Mouse (Mus musculus): ENCODE measurements around the gene Slc27a1. TPM values are rescaled to one million over a fixed set of nuclear protein-coding genes. Genes with fewer than 3 reads are reported as not detected.

The Slc27a1 gene
- total RNA-seq, 1 experiment from 2014 or later, result 91.6 TPM

- DNase-seq, result no peak
These were observed 56.4 kb downstream of the Slc27a1 start for GRCm38 (mm10) chr8:71625088-71625487.

GRCm38 (mm10) chr8:71626753-71627152 is 58.1 kb downstream of the Slc27a1 start:
- DNase-seq, result no peak

GRCm38 (mm10) chr8:71627265-71628099 is 58.8 kb downstream of the Slc27a1 start:
- DNase-seq, result peak; percentile 31

GRCm38 (mm10) chr8:71628396-71629095 is 59.9 kb downstream of the Slc27a1 start:
- peak; percentile 52 for DNase-seq

GRCm38 (mm10) chr8:71629096-71629697 is 60.5 kb downstream of the Slc27a1 start:
- peak; percentile 98 for DNase-seq

GRCm38 (mm10) chr8:71629781-71630212 is 61.1 kb downstream of the Slc27a1 start:
- DNase-seq, result peak; percentile 67

- no peak for DNase-seq
These were observed 62.1 kb downstream of the Slc27a1 start for GRCm38 (mm10) chr8:71630761-71631160.

- DNase-seq, result no peak
These were observed 63.2 kb downstream of the Slc27a1 start for GRCm38 (mm10) chr8:71631897-71632296.

- DNase-seq, result peak; percentile 88
These were observed 64.5 kb downstream of the Slc27a1 start for GRCm38 (mm10) chr8:71633164-71633563.

- peak; percentile 83 for DNase-seq
These were observed 65.4 kb downstream of the Slc27a1 start for GRCm38 (mm10) chr8:71633981-71634667.

Small RNAs within 50 kb of the gene (microRNA-seq; reads per million reads assigned to microRNA genes)
- 0.38 to 0.85 reads per million in 2 experiments for gene Mir6769b

Other genes starting within 250 kb of the Slc27a1 start
- 165 and 179 TPM in 2 replicates for gene Use1, start 202.0 kb upstream of the Slc27a1 start, total RNA-seq (2021)
- 17.4 and 17.9 TPM in 2 replicates for gene Ocel1, start 197.6 kb upstream of the Slc27a1 start, total RNA-seq (2021)
- gene Nr2f6, start 186.9 kb upstream of the Slc27a1 start, total RNA-seq (2021), result 61.1 and 65.7 TPM in 2 replicates
- gene Ushbp1, start 173.1 kb upstream of the Slc27a1 start, total RNA-seq (2021), result 30.9 and 37.6 TPM in 2 replicates
- gene Babam1, start 172.0 kb upstream of the Slc27a1 start, total RNA-seq (2021), result 85.5 and 88.4 TPM in 2 replicates
- 5.8 and 6.9 TPM in 2 replicates for gene Ankle1, start 162.9 kb upstream of the Slc27a1 start, total RNA-seq (2021)
- 43.3 and 44.7 TPM in 2 replicates for gene Abhd8, start 105.2 kb upstream of the Slc27a1 start, total RNA-seq (2021)
- 145 and 164 TPM in 2 replicates for gene Mrpl34, start 103.9 kb upstream of the Slc27a1 start, total RNA-seq (2021)
- gene Dda1, start 99.7 kb upstream of the Slc27a1 start, total RNA-seq (2021), result 54.4 and 57.8 TPM in 2 replicates
- gene Ano8, start 82.9 kb upstream of the Slc27a1 start, total RNA-seq (2021), result 14.8 and 17.2 TPM in 2 replicates
- 20.0 and 21.5 TPM in 2 replicates for gene Gtpbp3, start 80.8 kb upstream of the Slc27a1 start, total RNA-seq (2021)
- 116 and 123 TPM in 2 replicates for gene Plvap, start 57.1 kb upstream of the Slc27a1 start, total RNA-seq (2021)
- not detected in 2 replicates for gene Ccdc194, start 43.2 kb upstream of the Slc27a1 start, total RNA-seq (2021)
- 45.6 and 47.9 TPM in 2 replicates for gene Bst2, start 31.4 kb upstream of the Slc27a1 start, total RNA-seq (2021)
- 63.2 and 66.3 TPM in 2 replicates for gene Mvb12a, start 26.0 kb upstream of the Slc27a1 start, total RNA-seq (2021)
- 1.8 and 4.2 TPM in 2 replicates for gene Tmem221, start 10.0 kb upstream of the Slc27a1 start, total RNA-seq (2021)
- 0.53 and 1.0 TPM in 2 replicates for gene Nxnl1, start 2.3 kb upstream of the Slc27a1 start, total RNA-seq (2021)
- gene Pgls, start 23.3 kb downstream of the Slc27a1 start, total RNA-seq (2021), result 212 and 250 TPM in 2 replicates
- 2.6 and 6.2 TPM in 2 replicates for gene Fam129c, start 28.8 kb downstream of the Slc27a1 start, total RNA-seq (2021)
- 60.0 and 62.0 TPM in 2 replicates for gene Colgalt1, start 42.1 kb downstream of the Slc27a1 start, total RNA-seq (2021)
- 7.2 and 7.7 TPM in 2 replicates for gene Unc13a, start 102.9 kb downstream of the Slc27a1 start, total RNA-seq (2021)
- 17.4 and 21.4 TPM in 2 replicates for gene Jak3, start 107.4 kb downstream of the Slc27a1 start, total RNA-seq (2021)
- gene Insl3, start 120.3 kb downstream of the Slc27a1 start, total RNA-seq (2021), result 8.0 and 9.8 TPM in 2 replicates
- gene B3gnt3, start 132.9 kb downstream of the Slc27a1 start, total RNA-seq (2021), result 5.4 and 7.4 TPM in 2 replicates
- gene Fcho1, start 156.8 kb downstream of the Slc27a1 start, total RNA-seq (2021), result 5.4 and 13.9 TPM in 2 replicates